Mouse (Mus musculus) left cerebral cortex, adult 2 months (tissue): ENCODE data around the gene Lipa. TPM values are rescaled to one million over a fixed set of nuclear protein-coding genes. Genes with fewer than 3 reads are reported as not detected.
A peak's percentile ranks its signal among the peaks of the same experiment; 100 is the strongest.

Experiments
- DNase-seq, 2 experiments: peaks; one replicate each; pipeline ENCODE4 v3.0.0; 2021 to 2022; ENCODE audit warnings: low spot score in 2 of 2, mixed read lengths in 1 of 2; ENCODE audit errors: extremely low spot score in 1 of 2
- H3K27ac ChIP-seq: fragments of 200-600 bp; 2 replicates; pipeline ENCODE4 v1.8.1; 2022
- H3K4me3 ChIP-seq: fragments of 200-600 bp; 2 replicates; pipeline ENCODE4 v1.8.1; 2022
- CTCF ChIP-seq: fragments of 200-600 bp; IDR thresholded peaks from 2 replicates; pipeline ENCODE4 v1.8.1; 2022; ENCODE audit warnings: antibody characterized with exemption, mild to moderate bottlenecking, moderate library complexity
- intact Hi-C: fragments of 180-260 bp; cut with DNase I; formaldehyde crosslinking; loops from one replicate; pipeline ENCODE4 v1.15.1; 2025
- total RNA-seq, 2 experiments: library from RNA; stranded (reverse); gene quantifications; 2 replicates each; pipeline ENCODE4 v1.2.3; 2021

Gene Lipa
- total RNA-seq, 2 experiments from 2014 or later, result 15.3 to 17.5 TPM

GRCm38 (mm10) chr19:34520051-34520450 lies 7.2 kb downstream of the Lipa start:
- no peak for TF ChIP-seq CTCF
- no peak overlapping the region for H3K27ac ChIP-seq
- DNase-seq, result no peak
- intact Hi-C loops, result no loop called here
- no peak overlapping the region for H3K4me3 ChIP-seq

- TF ChIP-seq CTCF, result no peak
- DNase-seq, result no peak
- Histone ChIP-seq H3K27ac (no peak overlapping the region), H3K4me3 (no peak overlapping the region)
- intact Hi-C loops, result no loop called here
Observed at GRCm38 (mm10) chr19:34519646-34520045, 7.6 kb downstream of the Lipa start.

DNA sequence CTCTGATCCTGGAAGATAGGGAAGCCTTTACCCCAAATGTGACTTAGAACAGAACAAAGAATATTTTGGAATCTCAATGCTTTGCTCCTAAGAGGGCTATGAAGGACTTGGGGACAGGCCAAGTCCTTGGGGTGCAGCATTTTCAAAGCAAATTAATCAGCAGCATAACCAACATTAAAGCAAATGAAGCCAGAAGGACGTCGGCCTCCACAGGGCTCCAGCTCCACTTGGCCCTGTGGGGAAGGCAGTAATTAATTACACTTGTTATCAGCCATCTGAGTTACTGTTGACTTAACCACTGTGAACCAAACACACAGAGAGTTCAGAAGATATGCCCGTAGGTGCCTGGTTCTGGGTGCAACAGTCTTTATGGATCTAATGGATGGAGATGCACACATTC lies 8.5 kb downstream of the Lipa start:
- Histone ChIP-seq H3K27ac (no peak overlapping the region), H3K4me3 (no peak overlapping the region)
- DNase-seq, result no peak
- intact Hi-C loops, result no loop called here
- no peak for TF ChIP-seq CTCF

DNA sequence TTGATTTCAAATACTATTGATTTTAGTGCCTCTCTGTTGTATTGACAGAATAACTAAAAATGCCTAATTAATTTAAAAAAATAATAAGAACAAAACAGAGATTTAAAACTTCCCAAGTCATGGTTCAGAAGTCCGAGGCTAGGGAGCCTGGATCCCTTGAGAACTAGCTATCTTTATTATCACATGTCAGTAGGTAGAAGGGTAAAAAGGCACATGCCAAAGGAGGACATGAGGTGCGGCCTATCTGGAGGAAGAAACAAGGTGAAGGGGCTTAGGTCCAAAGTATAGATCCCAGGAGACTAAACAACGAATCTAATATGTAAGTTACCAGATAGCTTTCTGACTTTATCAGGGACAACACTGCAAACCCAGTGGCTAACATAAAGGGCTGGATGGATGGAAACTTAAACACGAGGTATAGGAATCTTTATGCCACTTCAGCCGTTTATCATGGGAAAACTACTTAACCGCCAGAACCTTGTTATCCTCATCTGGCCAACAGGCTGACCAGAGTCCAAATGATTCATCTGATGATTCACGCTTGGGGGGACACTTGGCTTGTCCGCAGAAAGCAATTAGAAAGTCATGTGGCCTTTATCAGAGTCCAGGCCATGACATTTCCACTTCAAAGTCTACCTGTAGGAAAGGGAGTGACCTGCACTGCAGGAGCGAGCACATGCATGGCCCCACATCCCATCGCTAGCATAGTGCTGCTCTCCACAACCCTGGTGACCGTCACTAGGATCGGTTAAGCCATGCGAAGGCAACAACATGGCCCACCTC lies 9.3 kb downstream of the Lipa start:
- intact Hi-C loops, result no loop called here
- no peak overlapping the region for H3K4me3 ChIP-seq
- H3K27ac ChIP-seq, result no peak overlapping the region
- no peak for TF ChIP-seq CTCF
- DNase-seq, result no peak

DNA sequence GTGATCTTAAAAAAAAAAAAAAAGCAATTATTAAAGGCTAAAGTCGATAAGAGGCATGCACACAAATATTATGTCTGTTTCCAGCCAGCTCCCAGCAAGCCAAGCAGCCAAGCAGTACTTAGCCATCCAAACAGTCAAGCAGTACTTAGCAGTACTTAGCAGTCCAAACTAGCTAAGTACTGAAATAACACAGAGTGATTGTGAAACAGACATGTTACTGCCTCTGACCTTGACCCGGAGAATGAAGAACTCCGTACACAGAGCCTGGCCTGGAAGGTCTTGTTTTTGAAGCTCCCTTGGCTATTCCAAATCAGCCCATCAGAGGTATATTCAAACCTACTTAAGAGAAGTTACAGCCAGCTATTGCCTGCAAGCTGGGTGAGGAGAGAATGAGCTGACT lies 10.1 kb downstream of the Lipa start:
- no peak for TF ChIP-seq CTCF
- H3K27ac ChIP-seq, result no peak overlapping the region
- DNase-seq, result no peak
- H3K4me3 ChIP-seq, result no peak overlapping the region
- intact Hi-C loops, result no loop called here

GRCm38 (mm10) chr19:34516346-34516745 lies 10.9 kb downstream of the Lipa start:
- Histone ChIP-seq H3K27ac (no peak overlapping the region), H3K4me3 (no peak overlapping the region)
- intact Hi-C loops, result no loop called here
- no peak for DNase-seq
- TF ChIP-seq CTCF, result no peak

DNA sequence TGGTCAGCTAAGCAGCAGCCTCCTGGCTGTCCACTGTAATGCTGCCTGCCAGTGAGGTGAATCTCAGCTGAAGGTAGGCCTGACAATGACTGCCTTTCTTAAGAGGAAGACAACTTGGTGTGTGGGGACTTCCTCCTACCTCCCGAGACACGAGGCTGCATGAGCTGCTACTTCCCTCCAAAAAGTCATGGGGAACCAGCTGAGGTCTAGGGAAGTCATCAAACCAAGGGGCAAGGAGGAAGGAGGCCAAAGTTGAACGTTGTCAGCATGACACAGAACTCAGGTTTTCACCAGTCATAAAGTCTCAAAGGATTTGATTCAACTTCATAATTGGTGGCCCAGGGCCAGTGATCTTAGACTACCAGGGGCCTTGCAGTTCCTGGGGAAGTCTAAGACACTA lies 11.6 kb downstream of the Lipa start:
- intact Hi-C loops, result no loop called here
- no peak for TF ChIP-seq CTCF
- H3K4me3 ChIP-seq, result no peak overlapping the region
- no peak overlapping the region for H3K27ac ChIP-seq
- no peak for DNase-seq

GRCm38 (mm10) chr19:34511528-34511927 lies 15.7 kb downstream of the Lipa start:
- Histone ChIP-seq H3K27ac (no peak overlapping the region), H3K4me3 (no peak overlapping the region)
- intact Hi-C loops, result no loop called here
- no peak for DNase-seq
- no peak for TF ChIP-seq CTCF

- Histone ChIP-seq H3K4me3 (no peak overlapping the region), H3K27ac (no peak overlapping the region)
- no peak for DNase-seq
- intact Hi-C loops, result no loop called here
- TF ChIP-seq CTCF, result no peak
Observed at GRCm38 (mm10) chr19:34510717-34511116, 16.6 kb downstream of the Lipa start.

- no peak overlapping the region for H3K4me3 ChIP-seq
- no peak for DNase-seq
- intact Hi-C loops, result no loop called here
- TF ChIP-seq CTCF, result no peak
- no peak overlapping the region for H3K27ac ChIP-seq
Observed at GRCm38 (mm10) chr19:34505161-34505721, 22.0 kb downstream of the Lipa start.

GRCm38 (mm10) chr19:34500763-34501162 lies 26.5 kb downstream of the Lipa start:
- DNase-seq, result peak; percentile 31 to 48
- intact Hi-C loops, result loop anchor here (5.0 kb wide), 1 partner anchor 137 kb away; no protein-coding TSS in a partner anchor

GRCm38 (mm10) chr19:34496353-34496752 lies 30.9 kb downstream of the Lipa start:
- DNase-seq, result no peak
- H3K27ac ChIP-seq, result no peak overlapping the region
- no peak overlapping the region for H3K4me3 ChIP-seq
- intact Hi-C loops, result no loop called here
- TF ChIP-seq CTCF, result no peak

More at GRCm38 (mm10) chr19:34500763-34501162, 26.5 kb downstream of the Lipa start:
- Histone ChIP-seq H3K4me3 (no peak overlapping the region), H3K27ac (no peak overlapping the region)
- TF ChIP-seq CTCF, result peak; percentile 69

DNA sequence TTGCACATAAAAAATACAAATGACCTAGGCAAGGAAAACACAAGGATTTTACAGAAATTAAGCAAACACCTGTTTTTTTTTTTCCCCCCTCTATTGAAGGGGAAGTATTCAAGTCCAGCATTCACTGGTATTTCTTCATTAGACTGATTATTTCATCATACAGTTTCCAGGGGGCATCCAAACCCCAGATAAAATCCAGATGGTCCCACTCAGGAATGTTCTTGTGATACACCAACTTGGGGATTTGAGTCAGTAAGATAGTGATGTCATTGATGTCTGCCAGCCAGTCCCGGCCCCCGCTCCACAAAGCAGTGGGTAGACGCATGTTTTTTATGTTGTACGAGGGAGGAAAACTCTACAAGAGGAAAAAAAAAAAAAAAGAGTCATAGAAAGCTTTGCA lies 33.4 kb downstream of the Lipa start:
- no peak overlapping the region for H3K4me3 ChIP-seq
- H3K27ac ChIP-seq, result no peak overlapping the region
- intact Hi-C loops, result no loop called here
- DNase-seq, result no peak
- TF ChIP-seq CTCF, result no peak
